Mouse (Mus musculus) lung, embryonic 14.5 days (tissue): ENCODE results near the gene Btbd9. TPM values are rescaled to one million over a fixed set of nuclear protein-coding genes. Genes with fewer than 3 reads are reported as not detected.
A peak's percentile ranks its signal among the peaks of the same experiment; 100 is the strongest.

Source experiments
- ATAC-seq: fragments of 200-750 bp; cut with Nextera tagmentation; 2 replicates; pipeline ENCODE4 v1.8.0; 2017; ENCODE audit warnings: mild to moderate bottlenecking, moderate TSS enrichment, moderate library complexity; ENCODE audit not compliant: insufficient read depth
- DNase-seq: peaks from one replicate; pipeline ENCODE4 v3.0.0-alpha.2; 2015
- H3K27ac ChIP-seq: fragments of 300-500 bp; sonication (generic); 2 replicates; pipeline ENCODE4 v1.5.1; 2014; ENCODE audit warnings: low read depth, mild to moderate bottlenecking, moderate library complexity
- H3K27me3 ChIP-seq: fragments of 300-500 bp; sonication (generic); 2 replicates; pipeline ENCODE4 v1.6.1; 2014; ENCODE audit warnings: low read length, control low read depth; ENCODE audit not compliant: insufficient read depth
- H3K36me3 ChIP-seq: fragments of 300-500 bp; sonication (generic); 2 replicates; pipeline ENCODE4 v1.6.1; 2014; ENCODE audit warnings: control low read depth; ENCODE audit not compliant: insufficient read depth
- H3K4me1 ChIP-seq: fragments of 300-500 bp; sonication (generic); 2 replicates; pipeline ENCODE4 v1.6.1; 2014; ENCODE audit warnings: antibody characterized with exemption, control low read depth; ENCODE audit not compliant: insufficient read depth
- H3K4me2 ChIP-seq: fragments of 300-500 bp; sonication (generic); 2 replicates; pipeline ENCODE4 v1.6.1; 2014; ENCODE audit warnings: mild to moderate bottlenecking
- H3K4me3 ChIP-seq: fragments of 300-500 bp; sonication (generic); 2 replicates; pipeline ENCODE4 v1.5.1; 2014; ENCODE audit warnings: low read depth, low read length
- H3K9ac ChIP-seq: fragments of 300-500 bp; sonication (generic); 2 replicates; pipeline ENCODE4 v1.6.1; 2014
- H3K9me3 ChIP-seq: fragments of 300-500 bp; sonication (generic); 2 replicates; pipeline ENCODE4 v1.6.1; 2016; ENCODE audit warnings: low read depth, low read length, control low read depth
- CTCF ChIP-seq: IDR thresholded peaks from 2 replicates; pipeline ENCODE4 v1.5.1; 2016; ENCODE audit warnings: antibody characterized with exemption, low read depth
- WGBS: fragments of 180-500 bp; shearing (Covaris S2); extraction: QIAGEN DNeasy Blood & Tissue Kit; methylation state at CpG from one replicate; pipeline ENCODE4 v1.1.7; 2014; 5-methylcytosine and 5-hydroxymethylcytosine counted together
- polyA plus RNA-seq: library from polyadenylated mRNA; unstranded; fragments of >200 nt; fragmentation: Nextera tagmentation; extraction: Ambion mirVana; gene quantifications from 2 replicates; pipeline ENCODE4 v1.2.1, GENCODE M21; 2014

Btbd9 gene
- polyA plus RNA-seq, 1 experiment from 2014 or later: 51.8 TPM

- Histone ChIP-seq H3K27me3 (no peaks in the 10 kb centered on the region), H3K9me3 (no peaks in the 10 kb centered on the region), H3K4me1 (no peaks in the 10 kb centered on the region; the same call in 1 of the 2 replicates), H3K9ac (no peak overlapping the region), H3K27ac (no peak overlapping the region), H3K4me3 (no peak overlapping the region), H3K4me2 (no peak overlapping the region), H3K36me3 (no peaks in the 10 kb centered on the region)
- no peak for DNase-seq
- no peak for TF ChIP-seq CTCF
- no peak for ATAC-seq
- 67% methylated on average over 4 of the region's 4 CpGs for WGBS
Observed at GRCm38 (mm10) chr17:30333136-30333535, 243.2 kb downstream of the Btbd9 start.

DNA sequence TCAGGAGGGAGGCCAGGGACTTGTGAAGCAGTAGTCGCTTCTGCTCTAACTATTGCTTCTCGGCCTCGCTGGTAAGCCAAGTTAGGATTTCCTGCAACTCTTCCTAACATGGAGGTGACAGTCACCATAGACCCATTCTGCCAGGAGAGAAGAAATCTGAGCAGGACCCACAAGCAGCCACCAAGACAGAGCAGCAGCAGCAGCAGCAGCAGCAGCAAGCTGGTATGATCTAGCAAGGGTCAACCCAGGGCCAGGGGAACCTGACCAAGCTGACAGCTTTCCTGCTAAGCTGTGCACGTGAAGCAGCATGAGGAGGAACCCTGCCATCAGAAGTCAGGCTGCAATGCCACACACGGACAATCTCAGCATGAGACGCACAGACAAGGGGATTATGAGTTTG is 244.9 kb downstream of the Btbd9 start:
- no peak for TF ChIP-seq CTCF
- H3K27me3 ChIP-seq: no peaks in the 10 kb centered on the region
- ATAC-seq (no peak), DNase-seq (no peak)
- H3K27ac ChIP-seq: no peak overlapping the region
- no peak overlapping the region for H3K4me3 ChIP-seq
- H3K9me3 ChIP-seq: no peaks in the 10 kb centered on the region
- H3K36me3 ChIP-seq: no peaks in the 10 kb centered on the region
- H3K9ac ChIP-seq: no peak overlapping the region
- WGBS: 68% methylated on average over 6 of the region's 6 CpGs
- H3K4me2 ChIP-seq: no peak overlapping the region
- no peaks in the 10 kb centered on the region; the same call in 1 of the 2 replicates for H3K4me1 ChIP-seq

DNA sequence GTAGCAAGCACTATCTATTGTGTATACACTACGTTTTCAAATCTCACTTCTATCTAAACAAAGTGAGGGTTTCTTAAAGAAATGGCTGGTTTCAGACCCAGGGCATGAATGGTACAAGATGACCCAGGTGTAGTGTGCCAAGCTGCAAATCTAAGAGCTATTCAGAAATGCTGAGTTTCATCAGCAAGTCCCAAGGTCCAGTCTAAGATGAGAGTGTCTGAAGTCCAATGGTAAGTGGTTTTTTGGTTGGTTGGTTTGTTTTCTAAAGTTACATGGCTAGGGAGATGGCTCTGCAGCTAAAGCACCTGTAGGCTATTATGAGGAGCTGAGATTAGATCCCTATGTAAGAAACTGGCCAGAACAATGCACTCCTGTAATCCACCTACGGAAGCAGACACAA is 246.8 kb downstream of the Btbd9 start:
- Histone ChIP-seq H3K27ac (no peak overlapping the region), H3K4me2 (no peak overlapping the region), H3K27me3 (no peaks in the 10 kb centered on the region), H3K36me3 (no peaks in the 10 kb centered on the region), H3K9me3 (no peaks in the 10 kb centered on the region), H3K9ac (no peak overlapping the region), H3K4me1 (no peaks in the 10 kb centered on the region), H3K4me3 (no peak overlapping the region)
- TF ChIP-seq CTCF: no peak
- 59% methylated on average over 2 of the region's 2 CpGs for WGBS
- DNase-seq (no peak), ATAC-seq (no peak)

GRCm38 (mm10) chr17:30328924-30329323 is 247.4 kb downstream of the Btbd9 start:
- ATAC-seq: no peak
- Histone ChIP-seq H3K27ac (no peak overlapping the region), H3K27me3 (no peaks in the 10 kb centered on the region), H3K4me3 (no peak overlapping the region), H3K9me3 (no peaks in the 10 kb centered on the region), H3K9ac (no peak overlapping the region), H3K4me2 (no peak overlapping the region), H3K36me3 (no peaks in the 10 kb centered on the region), H3K4me1 (no peaks in the 10 kb centered on the region)
- no peak for TF ChIP-seq CTCF
- DNase-seq: no peak
- WGBS: 39% methylated on average over 5 of the region's 5 CpGs

DNA sequence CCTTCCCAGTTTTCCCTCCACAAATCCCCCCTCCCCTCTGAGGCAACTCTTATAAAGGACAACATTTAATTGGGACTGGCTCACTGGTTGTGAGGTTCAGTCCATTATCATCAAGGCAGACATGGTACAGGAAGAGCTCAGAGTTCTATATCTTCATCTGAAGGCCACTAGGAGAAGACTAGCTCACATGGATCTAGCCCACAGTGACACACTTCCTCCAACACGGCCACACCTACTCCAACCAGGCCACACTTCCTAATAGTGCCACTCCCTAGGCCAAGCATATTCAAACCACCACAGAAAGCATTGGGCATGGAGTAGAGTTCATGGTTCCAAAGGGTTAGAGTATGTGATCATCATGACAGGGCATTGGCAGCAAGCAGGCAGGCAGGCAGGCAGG is 249.4 kb downstream of the Btbd9 start:
- H3K4me3 ChIP-seq: no peak overlapping the region
- no peak overlapping the region for H3K9ac ChIP-seq
- H3K27me3 ChIP-seq: no peaks in the 10 kb centered on the region
- 65% methylated on average over 1 of the region's 1 CpGs for WGBS
- H3K36me3 ChIP-seq: no peaks in the 10 kb centered on the region
- no peak for TF ChIP-seq CTCF
- H3K4me1 ChIP-seq: no peaks in the 10 kb centered on the region
- ATAC-seq (no peak), DNase-seq (no peak)
- no peaks in the 10 kb centered on the region for H3K9me3 ChIP-seq
- H3K4me2 ChIP-seq: no peak overlapping the region
- H3K27ac ChIP-seq: no peak overlapping the region

DNA sequence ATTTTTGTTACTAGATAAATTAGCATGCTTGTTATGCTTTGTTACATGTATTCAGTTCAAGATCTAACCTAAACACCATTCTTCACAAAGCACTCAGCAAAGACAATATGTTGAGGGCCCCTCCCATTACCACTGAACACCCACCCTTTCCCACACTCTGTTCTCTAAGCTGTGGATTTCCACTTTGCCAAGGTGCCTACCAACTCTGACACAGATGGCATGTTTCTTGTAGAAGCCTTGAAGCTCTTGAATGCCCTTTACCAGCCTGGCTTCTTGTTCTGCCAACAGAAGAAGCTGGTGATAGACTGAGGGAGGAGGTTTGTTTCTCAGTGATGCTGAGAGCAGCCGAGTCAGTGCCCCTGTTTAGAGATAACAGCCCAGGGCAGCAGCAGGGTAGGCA is 256.0 kb downstream of the Btbd9 start:
- Histone ChIP-seq H3K27me3 (no peaks in the 10 kb centered on the region), H3K27ac (no peak overlapping the region), H3K4me3 (no peak overlapping the region), H3K9me3 (no peaks in the 10 kb centered on the region), H3K9ac (no peak overlapping the region), H3K36me3 (no peaks in the 10 kb centered on the region), H3K4me2 (no peak overlapping the region), H3K4me1 (no peaks in the 10 kb centered on the region)
- DNase-seq (no peak), ATAC-seq (no peak)
- TF ChIP-seq CTCF: no peak
- WGBS: 32% methylated on average over 1 of the region's 1 CpGs

DNA sequence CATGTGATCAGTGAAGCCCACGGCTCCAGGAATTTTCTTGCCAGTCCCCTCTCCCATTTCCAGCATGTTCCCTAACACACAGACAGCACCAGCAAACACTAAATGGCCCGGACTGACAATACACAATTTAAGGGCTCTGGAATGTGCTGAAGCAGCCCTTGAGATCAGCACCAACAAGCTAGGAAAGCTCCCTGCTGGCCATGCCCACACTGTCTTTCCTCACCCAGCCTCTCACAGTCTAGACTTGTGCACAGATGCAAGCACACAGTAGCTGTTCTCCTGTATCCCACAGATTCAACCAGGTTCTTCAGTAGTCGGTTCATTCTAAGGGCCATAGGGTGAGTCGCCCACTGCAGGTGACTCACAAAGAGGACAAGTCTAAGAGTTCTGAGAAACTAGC is 263.6 kb downstream of the Btbd9 start:
- DNase-seq (peak; percentile 58), ATAC-seq (no peak)
- H3K4me2 ChIP-seq: no peak overlapping the region
- H3K27me3 ChIP-seq: no peaks in the 10 kb centered on the region
- no peak overlapping the region for H3K4me3 ChIP-seq
- no peak overlapping the region for H3K9ac ChIP-seq
- no peaks in the 10 kb centered on the region for H3K9me3 ChIP-seq
- H3K4me1 ChIP-seq: no peaks in the 10 kb centered on the region
- 54% methylated on average over 4 of the region's 4 CpGs for WGBS
- H3K27ac ChIP-seq: no peak overlapping the region
- H3K36me3 ChIP-seq: no peaks in the 10 kb centered on the region
- TF ChIP-seq CTCF: no peak

DNA sequence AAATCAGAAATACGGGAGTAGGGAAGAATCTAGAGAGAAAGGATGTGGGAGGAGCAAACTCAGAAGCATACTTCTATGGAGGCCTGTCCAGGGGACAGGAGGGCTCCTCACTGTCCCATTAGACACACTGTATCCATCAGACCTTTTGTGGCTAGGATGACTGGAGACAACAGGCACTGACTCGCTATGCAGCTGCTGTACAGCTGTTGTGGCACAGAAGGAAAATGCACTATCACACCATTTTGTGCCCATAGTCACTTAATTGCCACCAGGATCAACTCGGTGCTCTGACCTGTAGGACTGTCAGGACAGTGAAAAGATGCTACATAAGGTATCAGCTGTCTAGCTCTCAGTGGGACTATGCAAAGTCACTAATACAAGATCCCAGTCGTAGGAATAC is 266.7 kb downstream of the Btbd9 start:
- TF ChIP-seq CTCF: no peak
- Histone ChIP-seq H3K27me3 (no peaks in the 10 kb centered on the region), H3K36me3 (no peaks in the 10 kb centered on the region), H3K4me1 (no peaks in the 10 kb centered on the region), H3K27ac (no peak overlapping the region), H3K9ac (no peak overlapping the region), H3K9me3 (no peaks in the 10 kb centered on the region), H3K4me3 (no peak overlapping the region), H3K4me2 (no peak overlapping the region)
- 69% methylated on average over 4 of the region's 4 CpGs for WGBS
- DNase-seq (no peak), ATAC-seq (no peak)
